Mouse (Mus musculus) layer of hippocampus, adult 11-12 months (tissue): Measurements from ENCODE around the gene Gm3252.
"Not testable (repeated sequence)": the region's sequence is repeated elsewhere in the genome, so short reads cannot be mapped to it uniquely, and the experiment has no call there.

Experiments
- DNase-seq: peaks from one replicate; pipeline ENCODE4 v3.0.0; 2022; ENCODE audit warnings: low spot score

The Gm3252 gene

GRCm38 (mm10) chr14:4726038-4726880, at the start of gene Gm3252:
TSS of gene Gm3252 (plus strand) at chr14:4726775.
- DNase-seq, result not testable (repeated sequence)

DNA sequence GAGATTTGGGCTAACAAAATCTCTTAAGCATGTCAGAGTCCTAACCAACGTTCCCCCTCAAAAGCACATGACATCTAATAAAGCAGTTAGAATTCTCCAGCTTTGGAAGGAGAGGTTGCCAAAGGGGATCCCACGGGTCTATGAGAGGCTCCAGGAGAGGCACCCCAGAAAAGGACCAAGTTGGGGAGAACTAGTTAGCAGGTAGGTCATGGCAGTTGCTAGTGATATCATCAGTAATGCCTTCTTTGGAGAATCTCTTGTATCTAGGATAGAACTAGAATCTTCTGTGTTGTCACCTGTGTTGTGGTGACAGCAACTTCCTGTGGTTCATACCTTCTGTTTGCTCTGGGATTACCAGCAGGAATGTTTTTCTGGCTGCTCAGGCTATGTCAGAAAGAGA, 17.6 kb upstream of the Gm3252 start, which contains the start of gene Gm7876:
Gm7876 (plus strand) TSS at position 301 of the 400 bp plus-strand sequence.
- not testable (repeated sequence) for DNase-seq

- DNase-seq, result not testable (repeated sequence)
These were observed 49.5 kb downstream of the Gm3252 start, which contains the start of gene Gm9602 for GRCm38 (mm10) chr14:4776037-4776436. TSS of gene Gm9602 (plus strand) at chr14:4776337.
